Mouse (Mus musculus): ENCODE results near the gene Zfp988.
"Not testable (repeated sequence)": the region's sequence is repeated elsewhere in the genome, so short reads cannot be mapped to it uniquely, and the experiment has no call there.

- TF ChIP-seq CTCF (conservative IDR thresholded peaks at IDR 0.05; ENCODE audit: low read length); POU5F1 (IDR thresholded peaks at IDR 0.05; ENCODE audit: borderline replicate concordance, low read length); NANOG (IDR thresholded peaks at IDR 0.05; ENCODE audit: borderline replicate concordance, low read length): not testable (repeated sequence)
Observed at GRCm38 (mm10) chr4:147350541-147350940, 45.1 kb downstream of the Zfp988 start.
